Mouse (Mus musculus): ENCODE results near the gene Olfm3. TPM values are rescaled to one million over a fixed set of nuclear protein-coding genes. Genes with fewer than 3 reads are reported as not detected.

The Olfm3 gene
- polyA plus RNA-seq, 1 experiment from 2014 or later: not detected

DNA sequence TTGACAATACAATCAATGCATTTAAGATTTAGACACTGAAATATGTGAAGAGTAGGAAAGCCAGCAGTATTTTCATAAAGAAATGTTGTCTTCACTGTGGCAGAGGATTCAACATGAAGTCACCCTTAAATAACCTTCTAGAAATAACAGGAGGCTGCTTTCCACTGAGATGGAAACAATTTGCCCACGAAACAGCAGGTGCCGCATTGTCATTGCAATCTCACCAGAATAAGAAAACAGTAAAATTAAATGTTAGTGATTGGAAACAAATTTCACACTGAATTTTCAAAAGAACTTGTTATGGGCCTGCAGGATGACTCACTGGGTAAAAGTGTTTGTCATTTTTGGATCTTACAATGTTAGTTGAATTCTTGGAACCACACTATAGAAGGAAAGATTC is 29.0 kb downstream of the Olfm3 start:
- Histone ChIP-seq H3K27me3 (ENCODE audit: control insufficient read depth, insufficient read depth, low read length) (no peaks in the 10 kb centered on the region), H3K27ac (ENCODE audit: low read depth, low read length) (no peak overlapping the region), H3K4me3 (ENCODE audit: low read length) (no peak overlapping the region), H3K9ac (ENCODE audit: low read depth, low read length) (no peak overlapping the region), H3K4me2 (replicated peaks; ENCODE audit: low read depth, low read length) (no peak overlapping the region), H3K4me1 (ENCODE audit: control insufficient read depth, insufficient read depth, low read length) (no peaks in the 10 kb centered on the region), H3K36me3 (ENCODE audit: control insufficient read depth, insufficient read depth, low read length) (no peaks in the 10 kb centered on the region), H3K9me3 (ENCODE audit: control insufficient read depth, low read length) (no peaks in the 10 kb centered on the region)
- no peak for ATAC-seq (ENCODE audit: low FRiP score, low TSS enrichment)
- 91% methylated on average over 2 of the region's 2 CpGs for WGBS

DNA sequence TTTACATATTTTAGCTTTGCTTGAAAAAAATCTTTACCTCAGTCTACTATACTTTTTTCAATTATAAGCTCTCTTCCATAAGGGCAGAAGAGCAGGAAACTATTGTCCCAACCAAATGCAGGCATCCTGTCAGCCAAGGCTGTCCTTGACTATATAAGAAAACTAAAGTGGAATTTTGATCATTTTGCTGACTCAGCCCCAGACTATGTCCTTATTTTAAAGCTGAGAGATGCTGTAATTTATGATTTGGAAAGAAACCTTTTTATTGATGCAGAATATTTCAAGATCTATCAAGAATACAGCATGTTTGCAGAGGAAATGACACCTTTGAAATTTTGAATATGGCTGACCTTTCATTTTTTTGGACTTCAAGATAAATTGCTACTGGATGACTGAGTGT is 51.0 kb downstream of the Olfm3 start:
- no peak for ATAC-seq (ENCODE audit: low FRiP score, low TSS enrichment)
- no peaks in the 10 kb centered on the region for H3K4me1 ChIP-seq (ENCODE audit: control insufficient read depth, insufficient read depth, low read length)

DNA sequence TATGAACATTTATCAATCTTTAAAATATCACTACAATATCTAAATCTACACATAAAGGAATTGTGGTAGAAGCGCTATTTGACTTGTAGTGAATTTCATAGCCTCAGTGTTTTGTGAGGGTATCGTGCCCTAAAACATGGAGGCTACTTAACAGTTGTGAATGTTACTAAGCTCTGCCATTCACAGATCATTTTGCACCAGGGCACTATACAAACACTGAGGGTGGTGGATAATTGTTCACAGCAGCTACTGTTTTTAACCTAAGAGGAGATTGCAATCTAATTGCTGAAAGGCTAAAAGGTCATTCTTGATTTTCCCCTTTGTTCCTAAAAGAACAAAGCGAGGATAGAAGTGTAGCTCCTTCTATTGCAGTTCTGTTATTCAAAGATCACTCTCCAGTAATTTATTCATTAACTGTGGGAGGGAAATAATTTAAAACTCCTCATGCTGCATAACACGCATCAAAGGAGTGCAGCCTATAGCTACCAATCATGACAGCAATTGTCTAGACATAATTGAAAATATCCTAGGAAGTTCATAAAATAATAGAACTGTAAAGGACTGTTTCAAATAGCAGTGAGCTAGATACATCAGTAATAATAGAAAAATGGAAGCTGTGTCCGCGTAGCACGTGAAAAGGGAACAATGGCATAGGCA is 55.6 kb downstream of the Olfm3 start:
- Histone ChIP-seq H3K9me3 (ENCODE audit: control insufficient read depth, low read length) (no peaks in the 10 kb centered on the region), H3K36me3 (ENCODE audit: control insufficient read depth, insufficient read depth, low read length) (no peaks in the 10 kb centered on the region), H3K27me3 (ENCODE audit: control insufficient read depth, insufficient read depth, low read length) (no peaks in the 10 kb centered on the region), H3K9ac (ENCODE audit: low read depth, low read length) (no peak overlapping the region), H3K4me2 (replicated peaks; ENCODE audit: low read depth, low read length) (no peak overlapping the region), H3K4me1 (ENCODE audit: control insufficient read depth, insufficient read depth, low read length) (no peaks in the 10 kb centered on the region), H3K4me3 (ENCODE audit: low read length) (no peak overlapping the region), H3K27ac (ENCODE audit: low read depth, low read length) (no peak overlapping the region)
- no peak for ATAC-seq (ENCODE audit: low FRiP score, low TSS enrichment)
- WGBS: 62% methylated on average over 7 of the region's 7 CpGs

More for the DNA sequence above, 51.0 kb downstream of the Olfm3 start:
- H3K9ac ChIP-seq (ENCODE audit: low read depth, low read length): no peak overlapping the region
- H3K27me3 ChIP-seq (ENCODE audit: control insufficient read depth, insufficient read depth, low read length): no peaks in the 10 kb centered on the region
- H3K36me3 ChIP-seq (ENCODE audit: control insufficient read depth, insufficient read depth, low read length): no peaks in the 10 kb centered on the region
- H3K4me3 ChIP-seq (ENCODE audit: low read length): no peak overlapping the region
- no peak overlapping the region for H3K27ac ChIP-seq (ENCODE audit: low read depth, low read length)
- no peaks in the 10 kb centered on the region for H3K9me3 ChIP-seq (ENCODE audit: control insufficient read depth, low read length)
- no peak overlapping the region for H3K4me2 ChIP-seq (replicated peaks; ENCODE audit: low read depth, low read length)

DNA sequence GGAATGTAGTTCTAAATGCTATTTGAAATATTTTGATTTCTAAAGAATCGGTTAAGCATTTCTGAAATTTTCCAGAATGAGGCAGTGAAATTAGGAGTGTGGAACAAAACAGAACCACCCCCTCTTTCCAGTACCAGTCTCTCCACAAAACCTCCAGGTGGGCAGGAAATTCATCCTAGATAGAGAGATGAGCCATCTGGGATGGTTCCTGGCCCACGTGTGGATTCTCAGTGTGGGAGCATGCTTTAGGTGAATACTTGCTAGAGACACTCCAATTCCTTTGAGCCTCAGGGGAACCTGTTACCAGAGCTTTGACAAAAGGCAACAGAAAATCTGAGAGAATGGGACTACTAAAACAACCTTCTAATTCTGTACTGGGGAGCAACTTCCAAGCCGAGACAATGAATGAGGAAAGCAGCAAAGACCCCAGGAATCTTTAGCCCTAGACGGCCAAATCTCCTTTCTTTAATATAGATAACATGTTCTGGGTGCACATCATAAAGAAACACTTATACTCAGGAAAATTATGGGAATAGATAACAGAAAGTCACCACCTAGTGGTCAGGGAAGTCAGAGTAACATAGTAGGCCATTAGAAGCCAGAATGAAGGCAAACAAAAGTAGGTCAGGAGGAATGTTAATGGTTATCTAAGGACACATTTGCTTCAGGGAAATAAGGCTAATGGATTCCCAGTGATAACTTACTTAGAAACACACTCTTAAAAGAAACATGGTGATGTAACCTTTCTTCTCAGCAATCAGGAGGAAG is 58.6 kb downstream of the Olfm3 start:
- no peaks in the 10 kb centered on the region for H3K9me3 ChIP-seq (ENCODE audit: control insufficient read depth, low read length)
- no peak overlapping the region for H3K9ac ChIP-seq (ENCODE audit: low read depth, low read length)
- no peak for ATAC-seq (ENCODE audit: low FRiP score, low TSS enrichment)
- H3K4me3 ChIP-seq (ENCODE audit: low read length): no peak overlapping the region
- WGBS: 73% methylated on average over 4 of the region's 4 CpGs
- H3K27ac ChIP-seq (ENCODE audit: low read depth, low read length): no peak overlapping the region
- no peaks in the 10 kb centered on the region for H3K36me3 ChIP-seq (ENCODE audit: control insufficient read depth, insufficient read depth, low read length)
- no peaks in the 10 kb centered on the region for H3K27me3 ChIP-seq (ENCODE audit: control insufficient read depth, insufficient read depth, low read length)
- no peaks in the 10 kb centered on the region for H3K4me1 ChIP-seq (ENCODE audit: control insufficient read depth, insufficient read depth, low read length)
- H3K4me2 ChIP-seq (replicated peaks; ENCODE audit: low read depth, low read length): no peak overlapping the region

DNA sequence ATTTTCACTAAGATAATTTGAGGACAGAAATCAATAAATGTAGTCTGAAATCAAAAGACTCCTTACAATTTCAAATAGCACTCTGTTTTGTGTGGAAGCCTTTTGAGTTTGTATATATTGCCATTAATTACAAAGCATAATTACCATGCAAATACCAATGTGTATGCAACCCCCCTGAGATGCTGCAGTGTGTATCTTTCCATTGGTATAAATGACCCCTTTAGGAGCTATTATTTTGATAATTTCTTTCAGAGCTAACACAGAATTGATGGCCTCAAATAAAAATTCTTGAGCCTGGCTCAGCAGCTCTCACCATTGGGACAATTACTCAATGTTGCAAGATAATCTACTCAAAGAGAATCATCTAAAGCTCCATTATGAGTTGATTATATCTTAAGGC is 67.3 kb downstream of the Olfm3 start:
- Histone ChIP-seq H3K9ac (ENCODE audit: low read depth, low read length) (no peak overlapping the region), H3K4me2 (replicated peaks; ENCODE audit: low read depth, low read length) (no peak overlapping the region), H3K4me3 (ENCODE audit: low read length) (no peak overlapping the region), H3K36me3 (ENCODE audit: control insufficient read depth, insufficient read depth, low read length) (no peaks in the 10 kb centered on the region), H3K27me3 (ENCODE audit: control insufficient read depth, insufficient read depth, low read length) (no peaks in the 10 kb centered on the region), H3K27ac (ENCODE audit: low read depth, low read length) (no peak overlapping the region), H3K4me1 (ENCODE audit: control insufficient read depth, insufficient read depth, low read length) (no peaks in the 10 kb centered on the region), H3K9me3 (ENCODE audit: control insufficient read depth, low read length) (no peaks in the 10 kb centered on the region)
- ATAC-seq (ENCODE audit: low FRiP score, low TSS enrichment): no peak

DNA sequence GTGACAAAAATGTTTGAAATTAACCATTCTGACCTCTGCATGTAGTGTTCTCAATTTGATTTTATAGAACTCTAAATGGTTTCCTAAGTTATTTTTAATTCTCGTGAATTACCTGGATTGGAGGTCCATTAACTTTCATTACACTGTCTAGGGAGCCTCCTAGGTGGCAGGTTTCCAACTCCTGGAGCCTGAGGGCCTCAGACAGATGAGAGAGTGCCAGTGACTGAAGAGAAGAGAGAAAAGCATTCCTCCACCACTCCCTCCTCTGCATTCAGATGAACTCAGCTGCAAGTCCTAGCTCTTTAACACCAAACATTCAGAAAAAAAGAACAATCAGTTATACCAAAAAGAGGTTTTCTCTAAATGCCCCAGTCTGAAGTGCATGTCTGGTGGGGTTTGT is 68.6 kb downstream of the Olfm3 start:
- no peaks in the 10 kb centered on the region for H3K36me3 ChIP-seq (ENCODE audit: control insufficient read depth, insufficient read depth, low read length)
- H3K27ac ChIP-seq (ENCODE audit: low read depth, low read length): no peak overlapping the region
- H3K9me3 ChIP-seq (ENCODE audit: control insufficient read depth, low read length): no peaks in the 10 kb centered on the region
- H3K4me3 ChIP-seq (ENCODE audit: low read length): no peak overlapping the region
- H3K9ac ChIP-seq (ENCODE audit: low read depth, low read length): no peak overlapping the region
- H3K4me2 ChIP-seq (replicated peaks; ENCODE audit: low read depth, low read length): no peak overlapping the region
- ATAC-seq (ENCODE audit: low FRiP score, low TSS enrichment): no peak
- H3K27me3 ChIP-seq (ENCODE audit: control insufficient read depth, insufficient read depth, low read length): no peaks in the 10 kb centered on the region
- WGBS: 48% methylated on average over 1 of the region's 1 CpGs
- no peaks in the 10 kb centered on the region for H3K4me1 ChIP-seq (ENCODE audit: control insufficient read depth, insufficient read depth, low read length)

DNA sequence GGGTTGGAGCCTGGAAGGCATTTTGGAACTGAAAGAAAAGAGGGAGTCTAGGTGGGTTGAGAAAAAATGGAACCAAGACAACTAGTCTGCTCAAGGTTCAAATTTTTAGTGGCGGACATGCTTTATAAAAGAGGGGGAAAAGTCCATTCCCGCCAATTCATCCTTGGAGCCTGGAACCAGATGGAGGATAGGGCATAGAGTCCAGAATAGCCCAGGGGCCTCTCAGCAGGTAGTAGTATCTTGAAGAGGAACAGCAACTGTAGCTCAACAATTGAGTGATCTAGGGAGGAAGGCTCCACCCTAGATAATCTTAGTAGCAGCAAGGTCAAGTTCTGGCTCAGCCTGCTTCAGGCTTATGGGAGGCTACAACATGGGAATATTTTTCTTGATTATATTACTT is 87.0 kb downstream of the Olfm3 start:
- H3K9ac ChIP-seq (ENCODE audit: low read depth, low read length): no peak overlapping the region
- no peaks in the 10 kb centered on the region for H3K9me3 ChIP-seq (ENCODE audit: control insufficient read depth, low read length)
- WGBS: 90% methylated on average over 2 of the region's 2 CpGs
- no peaks in the 10 kb centered on the region for H3K27me3 ChIP-seq (ENCODE audit: control insufficient read depth, insufficient read depth, low read length)
- no peak overlapping the region for H3K4me2 ChIP-seq (replicated peaks; ENCODE audit: low read depth, low read length)
- ATAC-seq (ENCODE audit: low FRiP score, low TSS enrichment): no peak
- H3K4me3 ChIP-seq (ENCODE audit: low read length): no peak overlapping the region
- no peaks in the 10 kb centered on the region for H3K4me1 ChIP-seq (ENCODE audit: control insufficient read depth, insufficient read depth, low read length)
- no peak overlapping the region for H3K27ac ChIP-seq (ENCODE audit: low read depth, low read length)
- no peaks in the 10 kb centered on the region for H3K36me3 ChIP-seq (ENCODE audit: control insufficient read depth, insufficient read depth, low read length)

DNA sequence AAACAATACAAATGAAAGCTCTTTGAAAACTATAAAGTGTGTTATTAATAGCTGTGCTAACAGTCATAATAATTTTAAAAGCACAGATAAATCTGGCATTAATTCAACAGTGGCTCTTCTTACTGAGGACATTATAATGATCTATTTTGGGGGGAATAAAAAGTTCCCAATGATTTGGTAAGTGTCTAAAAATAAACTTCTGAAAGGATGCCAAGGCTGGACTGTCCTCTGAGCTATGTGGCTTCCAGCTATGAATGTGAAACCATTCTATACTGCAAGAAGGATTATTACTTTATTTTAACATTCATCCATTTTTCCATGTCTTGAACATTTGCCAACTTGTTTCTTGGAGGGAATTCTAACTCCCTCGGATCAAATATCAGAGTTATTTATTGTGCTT is 92.1 kb downstream of the Olfm3 start:
- no peaks in the 10 kb centered on the region for H3K9me3 ChIP-seq (ENCODE audit: control insufficient read depth, low read length)
- no peaks in the 10 kb centered on the region for H3K27me3 ChIP-seq (ENCODE audit: control insufficient read depth, insufficient read depth, low read length)
- no peak overlapping the region for H3K4me3 ChIP-seq (ENCODE audit: low read length)
- no peaks in the 10 kb centered on the region for H3K4me1 ChIP-seq (ENCODE audit: control insufficient read depth, insufficient read depth, low read length)
- no peak overlapping the region for H3K9ac ChIP-seq (ENCODE audit: low read depth, low read length)
- H3K4me2 ChIP-seq (replicated peaks; ENCODE audit: low read depth, low read length): no peak overlapping the region
- 58% methylated on average over 1 of the region's 1 CpGs for WGBS
- H3K36me3 ChIP-seq (ENCODE audit: control insufficient read depth, insufficient read depth, low read length): no peaks in the 10 kb centered on the region
- no peak for ATAC-seq (ENCODE audit: low FRiP score, low TSS enrichment)
- H3K27ac ChIP-seq (ENCODE audit: low read depth, low read length): no peak overlapping the region

DNA sequence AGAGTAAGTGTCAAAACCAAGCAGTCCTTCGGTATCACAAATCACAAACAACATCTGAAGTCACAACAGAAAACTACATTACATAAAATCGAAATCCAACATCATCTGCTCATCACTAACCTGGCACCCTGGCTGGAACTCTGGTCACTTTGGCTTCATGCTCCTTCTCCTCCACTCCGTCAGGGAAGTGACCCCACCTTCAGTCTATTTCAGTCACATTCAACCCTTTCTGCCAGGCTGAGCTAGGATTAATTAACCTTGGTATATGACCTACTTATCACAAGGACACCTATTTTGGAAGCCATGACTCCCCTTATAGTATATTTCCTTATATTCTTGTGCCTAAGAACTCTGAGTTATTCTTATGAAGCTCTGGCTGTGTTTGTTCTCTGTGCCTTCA is 123.7 kb downstream of the Olfm3 start:
- Histone ChIP-seq H3K4me2 (replicated peaks; ENCODE audit: low read depth, low read length) (no peak overlapping the region), H3K4me3 (ENCODE audit: low read length) (no peak overlapping the region), H3K9ac (ENCODE audit: low read depth, low read length) (no peak overlapping the region), H3K4me1 (ENCODE audit: control insufficient read depth, insufficient read depth, low read length) (no peaks in the 10 kb centered on the region), H3K36me3 (ENCODE audit: control insufficient read depth, insufficient read depth, low read length) (no peaks in the 10 kb centered on the region), H3K27ac (ENCODE audit: low read depth, low read length) (no peak overlapping the region), H3K9me3 (ENCODE audit: control insufficient read depth, low read length) (no peaks in the 10 kb centered on the region), H3K27me3 (ENCODE audit: control insufficient read depth, insufficient read depth, low read length) (no peaks in the 10 kb centered on the region)
- whole genome bisulfite sequencing: 84% methylated on average over 3 of the region's 3 CpGs
- no peak for ATAC-seq (ENCODE audit: low FRiP score, low TSS enrichment)
